Mouse (Mus musculus) liver, postnatal 0 days (tissue): ENCODE data around the gene Elovl6. TPM values are rescaled to one million over a fixed set of nuclear protein-coding genes. Genes with fewer than 3 reads are reported as not detected.

ENCODE experiments used
- ATAC-seq: fragments of 200-750 bp; cut with Nextera tagmentation; 2 replicates; pipeline ENCODE4 v1.8.0; 2017; ENCODE audit warnings: mild to moderate bottlenecking, moderate library complexity
- DNase-seq: peaks from one replicate; pipeline ENCODE4 v3.0.0-alpha.2; 2016
- H3K27ac ChIP-seq: fragments of 300-500 bp; sonication (generic); 2 replicates; pipeline ENCODE4 v1.5.1; 2014; ENCODE audit warnings: antibody characterized with exemption, moderate library complexity, mild to moderate bottlenecking, low read depth
- H3K27me3 ChIP-seq: fragments of 300-500 bp; sonication (generic); 2 replicates; pipeline ENCODE4 v1.6.1; 2014; ENCODE audit warnings: low read length, control low read depth, mixed read lengths; ENCODE audit not compliant: insufficient read depth
- H3K36me3 ChIP-seq: fragments of 300-500 bp; sonication (generic); replicated peaks from 2 replicates; pipeline ENCODE4 v1.6.1; 2014; ENCODE audit warnings: mild to moderate bottlenecking, control low read depth, low read length, moderate library complexity, mixed read lengths; ENCODE audit not compliant: insufficient read depth
- H3K4me1 ChIP-seq: fragments of 300-500 bp; sonication (generic); 2 replicates; pipeline ENCODE4 v1.6.1; 2014; ENCODE audit warnings: antibody characterized with exemption, mild to moderate bottlenecking, control low read depth; ENCODE audit not compliant: insufficient read depth
- H3K4me2 ChIP-seq: fragments of 300-500 bp; sonication (generic); 2 replicates; pipeline ENCODE4 v1.6.1; 2014; ENCODE audit warnings: low read depth, mild to moderate bottlenecking, low read length, moderate library complexity, mixed read lengths
- H3K4me3 ChIP-seq: fragments of 300-500 bp; sonication (generic); 2 replicates; pipeline ENCODE4 v1.5.1; 2014; ENCODE audit warnings: low read depth, low read length
- H3K9ac ChIP-seq: fragments of 300-500 bp; sonication (generic); replicated peaks from 2 replicates; pipeline ENCODE4 v1.6.1; 2014; ENCODE audit warnings: mild to moderate bottlenecking, moderate library complexity
- H3K9me3 ChIP-seq: fragments of 300-500 bp; sonication (generic); 2 replicates; pipeline ENCODE4 v1.6.1; 2016; ENCODE audit warnings: mild to moderate bottlenecking, control low read depth, low read length, mixed read lengths
- CTCF ChIP-seq: sonication (generic); IDR thresholded peaks from 2 replicates; pipeline ENCODE4 v1.5.1; 2016; ENCODE audit warnings: antibody characterized with exemption, low read depth
- EP300 ChIP-seq: IDR thresholded peaks from 2 replicates; pipeline ENCODE4 v1.6.1; 2016; ENCODE audit warnings: antibody characterized with exemption, low read depth, mild to moderate bottlenecking
- WGBS: fragments of 180-500 bp; shearing (Covaris S2); extraction: QIAGEN DNeasy Blood & Tissue Kit; methylation state at CpG from one replicate; pipeline ENCODE4 v1.1.7; 2014; ENCODE audit not compliant: insufficient replicate concordance; 5-methylcytosine and 5-hydroxymethylcytosine counted together
- polyA plus RNA-seq: library from polyadenylated mRNA; unstranded; fragments of >200 nt; fragmentation: Nextera tagmentation; extraction: Ambion mirVana; gene quantifications from 2 replicates; pipeline ENCODE4 v1.2.1, GENCODE M21; 2015

The Elovl6 gene
- polyA plus RNA-seq, 1 experiment from 2014 or later, result 8.0 TPM

- DNase-seq, result no peak
- Histone ChIP-seq H3K9ac (no peak overlapping the region), H3K27me3 (no peaks in the 10 kb centered on the region), H3K4me1 (peaks cover under 1% of the 10 kb centered on the region; the same call in 1 of the 2 replicates), H3K4me3 (no peak overlapping the region), H3K27ac (no peak overlapping the region), H3K9me3 (no peaks in the 10 kb centered on the region), H3K4me2 (no peak overlapping the region), H3K36me3 (0 out of 2 replicates have a peak, but pooled peaks cover 2% of the 10 kb centered on the region)
- WGBS, result 83% methylated on average over 16 of the region's 16 CpGs
- TF ChIP-seq CTCF, result no peak
- no peak for TF ChIP-seq EP300
- ATAC-seq, result no peak
These were observed 87.1 kb downstream of the Elovl6 start for GRCm38 (mm10) chr3:129619194-129619775.

- no peaks in the 10 kb centered on the region for H3K4me1 ChIP-seq
- H3K4me3 ChIP-seq, result no peak overlapping the region
- 0 out of 2 replicates have a peak, but pooled peaks cover 2% of the 10 kb centered on the region for H3K36me3 ChIP-seq
- TF ChIP-seq EP300 (no peak), CTCF (no peak)
- H3K9me3 ChIP-seq, result no peaks in the 10 kb centered on the region
- DNase-seq (no peak), ATAC-seq (no peak)
- H3K27ac ChIP-seq, result no peak overlapping the region
- no peaks in the 10 kb centered on the region for H3K27me3 ChIP-seq
- WGBS, result 60% methylated on average over 3 of the region's 3 CpGs
- H3K4me2 ChIP-seq, result no peak overlapping the region
- H3K9ac ChIP-seq, result no peak overlapping the region
These were observed 88.6 kb downstream of the Elovl6 start for GRCm38 (mm10) chr3:129620802-129621201.

GRCm38 (mm10) chr3:129621255-129621654 lies 89.1 kb downstream of the Elovl6 start:
- Histone ChIP-seq H3K27ac (no peak overlapping the region), H3K4me3 (no peak overlapping the region), H3K9me3 (no peaks in the 10 kb centered on the region), H3K4me2 (no peak overlapping the region), H3K27me3 (no peaks in the 10 kb centered on the region), H3K9ac (no peak overlapping the region), H3K36me3 (0 out of 2 replicates have a peak, but pooled peaks cover 2% of the 10 kb centered on the region), H3K4me1 (no peaks in the 10 kb centered on the region)
- no peak for DNase-seq
- no peak for ATAC-seq
- WGBS, result 59% methylated on average over 5 of the region's 5 CpGs
- TF ChIP-seq EP300, result no peak

GRCm38 (mm10) chr3:129622120-129622519 lies 90.0 kb downstream of the Elovl6 start:
- no peak overlapping the region for H3K27ac ChIP-seq
- peaks cover 2% of the 10 kb centered on the region; the same call in 1 of the 2 replicates for H3K36me3 ChIP-seq
- H3K4me2 ChIP-seq, result no peak overlapping the region
- no peak overlapping the region for H3K9ac ChIP-seq
- no peak for TF ChIP-seq EP300
- peak; percentile 71 for TF ChIP-seq CTCF
- ATAC-seq, result no peak
- no peaks in the 10 kb centered on the region for H3K27me3 ChIP-seq
- no peaks in the 10 kb centered on the region for H3K4me1 ChIP-seq
- no peaks in the 10 kb centered on the region for H3K9me3 ChIP-seq
- WGBS, result 63% methylated on average over 9 of the region's 9 CpGs
- H3K4me3 ChIP-seq, result no peak overlapping the region
- peak; percentile 37 for DNase-seq

- Histone ChIP-seq H3K4me1 (no peaks in the 10 kb centered on the region), H3K9me3 (no peaks in the 10 kb centered on the region), H3K27ac (no peak overlapping the region), H3K36me3 (no peaks in the 10 kb centered on the region; the same call in 1 of the 2 replicates), H3K27me3 (no peaks in the 10 kb centered on the region), H3K4me2 (no peak overlapping the region), H3K9ac (no peak overlapping the region), H3K4me3 (no peak overlapping the region)
- no peak for TF ChIP-seq CTCF
- TF ChIP-seq EP300, result no peak
- DNase-seq, result no peak
- WGBS, result 83% methylated on average over 5 of the region's 5 CpGs
- ATAC-seq, result no peak
These were observed 90.5 kb downstream of the Elovl6 start for GRCm38 (mm10) chr3:129622705-129623104.

- no peaks in the 10 kb centered on the region for H3K4me1 ChIP-seq
- ATAC-seq (no peak), DNase-seq (no peak)
- 80% methylated on average over 10 of the region's 10 CpGs for WGBS
- no peaks in the 10 kb centered on the region; the same call in 1 of the 2 replicates for H3K36me3 ChIP-seq
- no peak overlapping the region for H3K4me2 ChIP-seq
- no peaks in the 10 kb centered on the region for H3K27me3 ChIP-seq
- TF ChIP-seq EP300, result no peak
- no peak for TF ChIP-seq CTCF
- H3K27ac ChIP-seq, result no peak overlapping the region
- no peak overlapping the region for H3K4me3 ChIP-seq
- H3K9ac ChIP-seq, result no peak overlapping the region
- H3K9me3 ChIP-seq, result no peaks in the 10 kb centered on the region
These were observed 92.1 kb downstream of the Elovl6 start for GRCm38 (mm10) chr3:129624193-129624805.
